Mouse (Mus musculus) liver, postnatal 0 days (tissue): Measurements from ENCODE around the gene Mapt. TPM values are rescaled to one million over a fixed set of nuclear protein-coding genes. Genes with fewer than 3 reads are reported as not detected.
"Not testable (repeated sequence)": the region's sequence is repeated elsewhere in the genome, so short reads cannot be mapped to it uniquely, and the experiment has no call there.

ENCODE experiments used
- ATAC-seq: fragments of 200-750 bp; cut with Nextera tagmentation; 2 replicates; pipeline ENCODE4 v1.8.0; 2017; ENCODE audit warnings: mild to moderate bottlenecking, moderate library complexity
- DNase-seq: peaks from one replicate; pipeline ENCODE4 v3.0.0-alpha.2; 2016
- H3K27ac ChIP-seq: fragments of 300-500 bp; sonication (generic); 2 replicates; pipeline ENCODE4 v1.5.1; 2014; ENCODE audit warnings: antibody characterized with exemption, moderate library complexity, mild to moderate bottlenecking, low read depth
- H3K27me3 ChIP-seq: fragments of 300-500 bp; sonication (generic); 2 replicates; pipeline ENCODE4 v1.6.1; 2014; ENCODE audit warnings: low read length, control low read depth, mixed read lengths; ENCODE audit not compliant: insufficient read depth
- H3K36me3 ChIP-seq: fragments of 300-500 bp; sonication (generic); replicated peaks from 2 replicates; pipeline ENCODE4 v1.6.1; 2014; ENCODE audit warnings: mild to moderate bottlenecking, control low read depth, low read length, moderate library complexity, mixed read lengths; ENCODE audit not compliant: insufficient read depth
- H3K4me1 ChIP-seq: fragments of 300-500 bp; sonication (generic); 2 replicates; pipeline ENCODE4 v1.6.1; 2014; ENCODE audit warnings: antibody characterized with exemption, mild to moderate bottlenecking, control low read depth; ENCODE audit not compliant: insufficient read depth
- H3K4me2 ChIP-seq: fragments of 300-500 bp; sonication (generic); 2 replicates; pipeline ENCODE4 v1.6.1; 2014; ENCODE audit warnings: low read depth, mild to moderate bottlenecking, low read length, moderate library complexity, mixed read lengths
- H3K4me3 ChIP-seq: fragments of 300-500 bp; sonication (generic); 2 replicates; pipeline ENCODE4 v1.5.1; 2014; ENCODE audit warnings: low read depth, low read length
- H3K9ac ChIP-seq: fragments of 300-500 bp; sonication (generic); replicated peaks from 2 replicates; pipeline ENCODE4 v1.6.1; 2014; ENCODE audit warnings: mild to moderate bottlenecking, moderate library complexity
- H3K9me3 ChIP-seq: fragments of 300-500 bp; sonication (generic); 2 replicates; pipeline ENCODE4 v1.6.1; 2016; ENCODE audit warnings: mild to moderate bottlenecking, control low read depth, low read length, mixed read lengths
- CTCF ChIP-seq: sonication (generic); IDR thresholded peaks from 2 replicates; pipeline ENCODE4 v1.5.1; 2016; ENCODE audit warnings: antibody characterized with exemption, low read depth
- EP300 ChIP-seq: IDR thresholded peaks from 2 replicates; pipeline ENCODE4 v1.6.1; 2016; ENCODE audit warnings: antibody characterized with exemption, low read depth, mild to moderate bottlenecking
- WGBS: fragments of 180-500 bp; shearing (Covaris S2); extraction: QIAGEN DNeasy Blood & Tissue Kit; methylation state at CpG from one replicate; pipeline ENCODE4 v1.1.7; 2014; ENCODE audit not compliant: insufficient replicate concordance; 5-methylcytosine and 5-hydroxymethylcytosine counted together
- polyA plus RNA-seq: library from polyadenylated mRNA; unstranded; fragments of >200 nt; fragmentation: Nextera tagmentation; extraction: Ambion mirVana; gene quantifications from 2 replicates; pipeline ENCODE4 v1.2.1, GENCODE M21; 2015

Mapt gene
- polyA plus RNA-seq, 1 experiment from 2014 or later: 0.33 TPM

DNA sequence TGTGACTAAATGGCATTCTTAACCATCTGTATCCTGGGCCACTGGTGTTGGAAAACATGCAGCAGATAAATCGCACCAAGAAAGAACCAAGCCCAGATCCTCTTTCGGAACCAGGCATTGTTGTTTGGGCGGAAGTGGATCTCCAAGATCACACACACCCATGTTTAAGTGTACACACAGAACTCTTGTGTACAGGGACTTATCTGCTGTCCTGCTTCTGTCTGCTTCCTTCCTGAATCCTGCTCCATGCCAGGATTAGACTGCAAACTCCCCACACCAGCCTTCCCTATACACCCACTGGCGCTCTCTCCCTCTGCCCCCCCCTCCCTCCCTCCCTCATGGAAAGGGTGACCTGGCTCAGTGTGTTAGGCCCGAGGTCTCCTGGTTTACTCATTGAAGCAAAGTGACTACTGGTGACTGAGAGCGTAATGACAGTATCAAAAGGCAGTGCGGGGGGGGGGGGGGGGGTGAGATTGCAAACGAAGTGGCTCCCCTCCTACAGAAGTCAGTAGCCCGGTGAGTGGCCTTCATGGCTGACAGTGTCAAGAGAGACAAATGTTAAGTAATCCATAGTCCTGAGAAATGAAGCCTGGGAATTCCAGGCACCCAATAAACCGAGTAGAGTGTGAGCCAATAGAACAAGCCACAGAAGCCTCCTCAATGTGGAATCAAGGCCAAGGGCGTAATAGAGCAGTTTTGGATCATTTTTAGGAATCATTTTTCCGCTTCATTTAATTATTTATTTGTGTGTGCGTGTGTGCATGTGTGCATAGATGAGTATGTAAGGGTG, 7.0 kb downstream of the Mapt start:
- WGBS: 53% methylated on average over 13 of the region's 13 CpGs
- Histone ChIP-seq H3K9ac (no peak overlapping the region), H3K4me3 (no peak overlapping the region), H3K27ac (no peak overlapping the region), H3K4me2 (no peak overlapping the region), H3K4me1 (no peaks in the 10 kb centered on the region), H3K27me3 (peaks cover 34% of the 10 kb centered on the region), H3K36me3 (no peaks in the 10 kb centered on the region), H3K9me3 (no peaks in the 10 kb centered on the region)
- no peak for DNase-seq
- no peak for TF ChIP-seq EP300
- no peak for TF ChIP-seq CTCF
- ATAC-seq: no peak

DNA sequence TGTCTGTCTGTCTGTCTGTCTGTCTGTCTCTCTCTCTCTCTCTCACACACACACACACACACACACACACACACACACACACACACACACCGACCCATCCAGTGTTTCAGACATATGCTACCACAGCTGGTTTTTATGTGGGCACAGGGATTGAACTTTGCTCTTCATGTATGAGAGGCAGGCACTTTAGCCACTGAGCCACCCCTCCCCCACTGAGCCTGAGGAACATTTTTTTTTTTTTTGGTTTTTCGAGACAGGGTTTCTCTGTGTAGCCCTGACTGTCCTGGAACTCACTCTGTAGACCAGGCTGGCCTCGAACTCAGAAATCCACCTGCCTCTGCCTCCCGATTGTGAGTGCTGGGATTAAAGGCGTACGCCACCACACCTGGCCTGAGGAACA, 14.3 kb downstream of the Mapt start:
- not testable (repeated sequence) for H3K27me3 ChIP-seq, DNase-seq, H3K27ac ChIP-seq, H3K36me3 ChIP-seq, H3K9me3 ChIP-seq, H3K9ac ChIP-seq, H3K4me1 ChIP-seq, ATAC-seq, H3K4me2 ChIP-seq, H3K4me3 ChIP-seq
- 79% methylated on average over 5 of the region's 6 CpGs for WGBS

- ATAC-seq: no peak
- no peaks in the 10 kb centered on the region for H3K9me3 ChIP-seq
- H3K27ac ChIP-seq: no peak overlapping the region
- 0 out of 2 replicates have a peak, but pooled peaks cover 3% of the 10 kb centered on the region for H3K27me3 ChIP-seq
- H3K9ac ChIP-seq: no peak overlapping the region
- H3K4me3 ChIP-seq: no peak overlapping the region
- no peak for DNase-seq
- H3K4me2 ChIP-seq: 0 out of 2 replicates have a peak overlapping the region, but pooled peaks have one; percentile 0
- WGBS: 11% methylated on average over 6 of the region's 6 CpGs
- no peaks in the 10 kb centered on the region for H3K36me3 ChIP-seq
- TF ChIP-seq EP300 (no peak), CTCF (no peak)
- H3K4me1 ChIP-seq: no peaks in the 10 kb centered on the region
These were observed 15.0 kb downstream of the Mapt start for GRCm38 (mm10) chr11:104246171-104246694.

- peak overlapping the region; percentile 3; the same call in 1 of the 2 replicates for H3K27ac ChIP-seq
- TF ChIP-seq CTCF: no peak
- TF ChIP-seq EP300: no peak
- H3K4me2 ChIP-seq: no peak overlapping the region
- WGBS: 54% methylated on average over 6 of the region's 6 CpGs
- 0 out of 2 replicates have a peak, but pooled peaks cover 3% of the 10 kb centered on the region for H3K27me3 ChIP-seq
- H3K9ac ChIP-seq: no peak overlapping the region
- no peak for DNase-seq
- no peaks in the 10 kb centered on the region for H3K4me1 ChIP-seq
- no peak overlapping the region for H3K4me3 ChIP-seq
- H3K9me3 ChIP-seq: no peaks in the 10 kb centered on the region
- no peaks in the 10 kb centered on the region for H3K36me3 ChIP-seq
- ATAC-seq: no peak
These were observed 16.0 kb downstream of the Mapt start for GRCm38 (mm10) chr11:104247141-104247717.

DNA sequence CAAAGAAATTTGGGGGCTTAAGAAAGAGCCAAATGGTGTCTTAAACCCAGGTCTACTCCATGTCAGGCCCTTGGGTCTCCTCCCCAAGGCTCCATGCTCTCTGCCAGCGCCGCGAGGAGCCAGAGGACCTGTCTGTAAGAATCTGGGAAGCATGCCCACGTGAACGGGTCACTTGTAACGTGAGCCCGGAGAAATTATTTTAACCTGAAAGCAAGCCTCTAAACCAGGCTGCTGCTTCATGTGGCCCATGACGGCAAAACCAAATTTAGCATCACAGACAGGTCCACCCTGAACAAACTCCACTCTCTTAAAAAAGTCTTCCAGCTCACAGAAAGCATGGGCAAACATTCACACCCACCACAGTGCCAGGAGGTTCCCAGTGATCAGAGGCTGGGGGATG, 18.2 kb downstream of the Mapt start:
- Histone ChIP-seq H3K4me2 (no peak overlapping the region), H3K9me3 (no peaks in the 10 kb centered on the region), H3K27ac (no peak overlapping the region), H3K4me3 (no peak overlapping the region), H3K9ac (no peak overlapping the region), H3K4me1 (no peaks in the 10 kb centered on the region), H3K27me3 (0 out of 2 replicates have a peak, but pooled peaks cover 3% of the 10 kb centered on the region), H3K36me3 (no peaks in the 10 kb centered on the region)
- TF ChIP-seq CTCF (no peak), EP300 (no peak)
- no peak for DNase-seq
- 78% methylated on average over 8 of the region's 8 CpGs for WGBS
- no peak for ATAC-seq

DNA sequence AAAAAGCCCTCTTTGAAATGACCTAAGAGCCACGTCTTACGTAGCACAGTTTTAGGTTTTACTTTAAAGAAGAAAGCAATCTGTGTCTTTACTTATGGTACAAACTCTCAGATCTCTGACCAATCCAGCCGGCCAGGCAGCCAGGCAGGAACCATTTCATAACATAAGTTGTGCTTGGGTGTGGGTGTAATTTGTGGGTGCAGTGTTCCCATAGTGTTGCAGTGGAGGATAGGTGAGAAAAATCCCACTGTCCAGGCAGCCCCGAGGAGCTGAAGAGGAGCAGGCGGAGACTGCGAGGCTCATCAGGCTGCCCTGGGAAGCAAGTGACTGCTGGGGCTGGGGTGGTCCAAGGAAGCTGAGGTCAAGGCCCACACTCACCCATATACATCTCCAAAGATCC, 19.9 kb downstream of the Mapt start:
- ATAC-seq (no peak), DNase-seq (no peak)
- no peak overlapping the region for H3K9ac ChIP-seq
- H3K4me1 ChIP-seq: no peaks in the 10 kb centered on the region
- H3K4me2 ChIP-seq: no peak overlapping the region
- H3K27me3 ChIP-seq: 0 out of 2 replicates have a peak, but pooled peaks cover 3% of the 10 kb centered on the region
- no peaks in the 10 kb centered on the region for H3K9me3 ChIP-seq
- WGBS: 70% methylated on average over 6 of the region's 6 CpGs
- H3K4me3 ChIP-seq: no peak overlapping the region
- no peak overlapping the region for H3K27ac ChIP-seq
- TF ChIP-seq EP300 (no peak), CTCF (no peak)
- H3K36me3 ChIP-seq: no peaks in the 10 kb centered on the region
